Mouse (Mus musculus): ENCODE results near the gene Cacnb2.

The Cacnb2 gene

DNA sequence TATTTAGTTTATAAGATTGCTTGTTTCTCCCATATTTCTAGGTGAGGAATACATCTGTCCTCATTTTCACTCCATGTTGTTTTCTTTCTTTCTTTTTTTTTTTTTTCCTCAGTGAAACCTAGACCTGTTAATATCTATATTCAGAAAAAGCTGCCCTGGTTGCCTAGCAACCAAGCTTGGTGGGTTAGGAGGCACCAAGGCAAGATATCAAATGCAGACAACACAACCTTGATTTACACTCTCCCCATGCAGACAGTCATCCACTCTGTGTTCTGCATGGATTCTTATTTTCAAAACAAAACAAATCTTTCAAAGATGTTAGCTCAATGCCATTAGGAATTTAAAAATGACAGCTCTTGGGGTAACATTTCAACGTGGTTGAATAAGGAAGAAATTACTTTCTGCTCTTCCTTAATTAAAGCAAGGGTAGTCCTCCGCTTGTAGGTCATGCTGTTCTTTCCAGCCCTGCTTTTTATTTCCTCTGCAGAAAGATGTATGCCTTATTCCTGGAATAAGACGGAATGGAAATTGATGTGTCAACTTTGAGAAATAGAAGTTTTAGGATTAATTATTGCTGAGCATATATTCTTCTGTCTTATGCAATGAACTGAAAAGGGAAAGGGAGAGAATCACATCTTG, 172.1 kb downstream of the Cacnb2 start:
- DNase-seq (ENCODE audit: low spot score) = peak; percentile 21

DNA sequence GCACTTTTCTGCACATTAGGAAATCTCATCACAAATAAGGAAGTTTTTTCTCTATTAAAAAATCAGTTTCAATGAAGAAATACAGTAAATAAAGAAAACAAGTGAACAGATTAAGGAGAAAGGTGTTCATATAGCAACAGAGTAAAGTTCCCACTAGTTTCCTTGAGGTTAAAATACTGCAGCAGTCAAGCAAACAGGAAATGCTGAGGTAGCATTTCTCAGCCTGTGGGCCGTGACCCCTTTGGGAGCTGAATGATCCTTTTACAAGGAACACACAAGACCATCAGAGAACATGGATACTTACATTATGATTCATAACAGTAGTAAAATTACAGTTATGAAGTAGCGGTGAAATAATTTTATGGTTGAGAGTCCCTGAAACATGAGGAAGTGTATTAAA, 185.1 kb downstream of the Cacnb2 start:
- DNase-seq (ENCODE audit: low spot score) = no peak

DNA sequence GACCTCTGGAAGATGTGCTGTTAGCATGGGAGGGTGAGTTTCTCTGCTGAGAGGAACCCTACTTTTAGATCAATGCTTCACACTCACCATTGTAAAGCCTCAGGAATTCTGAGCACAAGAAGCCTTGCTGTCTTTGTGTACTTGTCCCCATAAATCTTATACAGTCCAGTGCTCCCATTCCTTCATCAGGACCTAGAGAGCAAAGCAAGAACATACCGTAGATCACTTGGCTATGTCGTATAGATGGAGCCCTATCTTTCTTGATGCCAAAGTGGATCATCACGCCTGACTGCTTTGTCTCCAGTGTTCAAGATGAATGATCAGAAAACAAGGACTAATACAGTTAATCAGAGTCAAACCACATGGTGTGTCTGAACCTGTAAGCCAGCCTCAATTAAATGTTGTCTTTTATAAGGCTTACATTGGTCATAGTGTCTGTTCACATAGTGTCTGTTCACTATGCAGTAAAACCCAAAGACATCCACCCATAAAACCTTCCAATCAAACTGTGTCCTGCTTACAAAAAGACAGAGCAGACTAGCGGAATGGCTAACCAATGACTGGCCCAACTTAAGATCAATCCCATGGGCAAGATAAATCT, 198.7 kb downstream of the Cacnb2 start:
- DNase-seq (ENCODE audit: low spot score) = peak; percentile 57

DNA sequence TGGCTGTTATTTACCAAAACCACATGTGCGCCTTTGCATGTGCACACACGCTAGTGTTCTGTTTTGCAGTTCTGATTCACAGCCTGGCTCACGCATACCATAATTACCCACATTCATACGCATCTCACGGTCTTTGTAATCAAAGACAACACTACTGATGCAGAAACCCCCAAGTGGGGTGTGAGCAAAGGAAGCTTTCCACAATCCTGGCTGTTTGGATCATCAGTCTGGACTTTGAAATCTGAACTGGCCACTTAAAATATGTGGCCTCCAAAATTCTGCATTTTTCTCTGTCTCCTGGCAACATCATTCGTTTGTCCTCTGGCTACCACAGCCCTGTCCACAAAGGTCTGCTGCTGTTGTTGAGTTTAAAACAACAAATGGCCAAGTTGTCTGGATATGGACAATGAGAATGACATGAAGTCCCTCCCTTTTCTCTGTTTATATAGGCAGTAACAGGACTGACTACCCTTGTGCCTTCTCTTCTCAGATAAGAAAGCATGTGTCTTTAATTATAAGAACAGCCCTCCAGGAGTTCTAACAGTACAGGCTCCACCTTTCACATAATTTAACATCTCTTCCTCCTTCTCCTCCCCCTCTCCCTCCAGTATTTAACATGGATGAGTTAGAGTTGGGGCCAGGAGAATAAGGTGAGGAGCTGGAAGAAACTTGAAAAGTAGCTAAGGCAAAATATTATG, 204.9 kb downstream of the Cacnb2 start:
- no peak for DNase-seq (ENCODE audit: low spot score)

DNA sequence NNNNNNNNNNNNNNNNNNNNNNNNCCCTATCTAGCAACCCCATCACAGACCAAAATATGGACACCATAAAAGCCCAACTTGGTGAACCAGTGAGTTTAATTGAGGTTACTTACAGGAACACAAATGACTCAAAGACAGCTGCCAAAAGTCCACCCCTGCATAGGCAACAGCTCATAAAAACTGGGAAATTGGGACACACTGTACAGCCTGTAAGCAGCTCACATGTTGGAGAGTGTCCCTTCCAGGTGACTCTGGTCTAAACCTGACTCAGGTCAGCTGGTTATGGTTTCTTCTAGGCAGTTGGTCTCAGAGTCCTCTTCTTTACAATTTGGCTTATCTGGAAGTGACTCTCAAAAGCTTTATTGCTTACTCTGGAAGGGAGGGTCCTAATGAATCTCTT, 212.1 kb downstream of the Cacnb2 start:
- no peak for DNase-seq (ENCODE audit: low spot score)

DNA sequence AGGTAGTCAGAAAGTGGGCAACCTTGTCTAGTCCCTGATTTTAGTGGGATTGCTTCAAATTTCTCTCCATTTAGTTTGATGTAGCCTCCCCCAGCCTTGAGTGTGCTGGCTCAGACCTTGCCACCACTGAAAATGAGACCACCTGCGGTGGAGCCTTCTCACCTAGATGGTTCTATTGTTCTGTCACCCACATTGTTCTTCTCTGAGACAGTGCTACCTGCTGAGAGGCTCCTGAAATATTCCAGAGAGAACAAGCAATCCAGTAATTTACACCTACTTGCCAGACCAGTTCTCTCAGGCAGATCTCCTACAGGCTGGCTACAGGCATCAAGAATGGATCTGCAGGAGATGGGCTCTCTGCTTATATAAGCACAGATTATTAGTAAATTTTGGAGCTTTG, 215.8 kb downstream of the Cacnb2 start:
- DNase-seq (ENCODE audit: low spot score) = no peak

DNA sequence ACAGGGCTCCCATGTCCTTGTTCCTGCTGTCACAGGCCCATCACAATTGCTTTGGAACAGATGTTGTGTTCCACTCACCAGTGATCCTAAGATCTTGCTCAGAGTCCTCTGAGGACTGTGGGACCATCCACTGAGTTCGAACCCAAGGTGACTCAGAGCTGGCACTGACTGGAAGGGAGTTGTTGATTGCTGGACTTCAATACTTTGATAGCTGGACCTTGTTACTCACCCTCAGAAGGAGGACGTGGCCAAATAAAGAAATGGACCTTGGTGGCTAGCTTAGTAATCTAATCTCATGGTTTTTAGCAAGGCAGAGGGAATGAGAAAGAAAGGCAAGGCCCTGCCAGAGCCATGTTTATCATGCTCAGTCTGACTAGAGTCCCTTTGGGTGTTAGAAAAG, 218.1 kb downstream of the Cacnb2 start:
- DNase-seq (ENCODE audit: low spot score) = no peak

DNA sequence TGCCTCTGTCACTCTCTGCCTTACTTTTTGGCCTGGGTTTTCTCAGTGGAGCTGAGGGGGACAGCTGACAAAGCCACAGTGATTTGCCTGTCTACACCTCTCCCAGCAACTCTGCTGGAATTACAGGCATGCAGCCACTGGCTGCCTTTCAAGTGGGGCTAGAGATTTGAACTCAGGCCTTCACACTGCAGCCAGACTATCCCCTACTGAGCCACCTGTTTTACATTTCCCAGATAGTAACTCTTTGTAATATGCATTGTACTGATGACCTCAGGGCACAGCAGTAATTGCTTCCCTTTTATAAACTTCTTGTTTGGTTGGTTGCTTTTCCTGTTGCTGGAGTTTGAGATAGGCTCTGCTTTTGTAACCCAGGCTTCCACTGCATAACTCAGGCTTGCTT, 220.2 kb downstream of the Cacnb2 start:
- no peak for DNase-seq (ENCODE audit: low spot score)

DNA sequence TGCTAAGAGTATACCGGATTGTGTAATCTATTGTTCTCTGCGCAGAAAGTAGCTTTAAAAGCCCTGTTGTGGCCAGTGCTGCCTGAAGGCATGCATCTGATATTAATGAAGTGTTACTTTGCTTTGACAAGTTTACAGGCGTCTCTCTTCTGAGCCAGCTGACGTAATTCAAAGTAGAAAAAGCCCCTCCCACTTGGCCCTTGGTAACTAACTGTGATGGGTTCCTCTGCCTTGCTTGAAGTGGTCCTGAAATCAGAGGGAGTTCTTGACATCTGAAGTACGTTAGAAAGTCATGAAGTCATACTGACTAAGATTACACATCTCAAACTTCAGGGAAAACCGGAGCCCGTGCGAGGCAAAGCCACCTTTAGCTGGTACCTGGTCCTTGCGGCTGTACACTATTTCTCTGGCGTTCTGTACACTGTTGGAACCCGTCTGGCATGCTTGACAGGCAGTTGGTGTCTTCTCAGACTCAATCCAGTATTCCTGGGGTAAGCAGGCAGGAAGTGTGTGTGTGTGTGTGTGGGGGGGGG, 221.0 kb downstream of the Cacnb2 start:
- DNase-seq (ENCODE audit: low spot score) = no peak

DNA sequence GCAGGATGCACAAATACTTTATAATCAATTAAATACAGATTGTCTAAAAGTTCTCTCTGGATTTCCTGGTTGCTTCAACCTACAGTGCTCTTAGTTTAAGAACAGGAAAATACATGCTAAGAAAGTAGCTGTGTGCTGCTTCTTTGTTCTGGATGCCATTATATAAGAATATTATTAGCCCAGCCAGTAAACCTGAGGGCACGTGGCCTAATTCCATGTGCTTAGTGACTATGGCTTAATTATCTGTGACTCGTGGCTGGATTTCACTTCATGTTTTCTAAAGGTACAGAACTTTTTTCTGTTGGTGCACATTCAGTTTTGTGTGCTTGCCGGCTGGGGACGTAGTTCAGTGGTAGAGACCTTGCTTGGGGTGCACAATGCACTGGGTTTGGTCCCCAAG, 222.3 kb downstream of the Cacnb2 start:
- peak; percentile 27 for DNase-seq (ENCODE audit: low spot score)

DNA sequence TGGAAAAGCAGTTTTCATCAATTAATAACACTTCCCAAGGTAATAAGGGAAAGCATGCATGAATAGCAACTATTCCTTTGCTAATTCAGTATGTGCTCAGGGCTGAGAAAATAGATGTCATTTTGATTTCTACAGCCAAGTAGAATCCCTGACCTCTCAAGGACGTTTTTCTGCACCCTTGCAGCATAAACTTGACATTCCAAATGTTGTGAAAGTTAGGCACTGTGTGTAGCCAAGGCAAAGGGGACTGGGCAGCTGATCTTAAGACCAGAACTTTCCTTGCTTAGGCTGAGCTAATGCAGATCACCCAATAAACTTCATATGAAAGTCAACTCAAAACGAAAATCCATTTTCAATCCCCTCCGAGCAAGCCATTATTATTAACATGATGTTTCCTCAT, 226.6 kb downstream of the Cacnb2 start:
- DNase-seq (ENCODE audit: low spot score) = no peak

DNA sequence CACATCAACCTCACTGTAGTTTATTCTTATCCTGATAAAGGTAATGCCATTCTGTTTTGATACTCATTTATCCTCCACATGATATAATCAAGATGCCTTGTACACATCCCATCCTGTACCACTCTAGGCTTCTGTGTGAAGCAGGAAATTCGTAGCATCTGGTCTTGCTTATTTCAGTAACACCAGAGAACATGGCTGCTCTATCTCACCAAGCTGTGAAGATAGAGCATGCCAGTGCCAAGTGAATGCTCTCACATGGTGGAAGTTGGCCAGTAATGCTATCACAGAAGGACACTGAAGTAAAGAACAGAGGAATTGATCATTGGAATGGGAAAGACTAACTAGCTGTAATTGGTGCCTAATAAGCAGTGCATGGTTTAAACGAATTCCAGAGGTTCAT, 228.4 kb downstream of the Cacnb2 start:
- no peak for DNase-seq (ENCODE audit: low spot score)

DNA sequence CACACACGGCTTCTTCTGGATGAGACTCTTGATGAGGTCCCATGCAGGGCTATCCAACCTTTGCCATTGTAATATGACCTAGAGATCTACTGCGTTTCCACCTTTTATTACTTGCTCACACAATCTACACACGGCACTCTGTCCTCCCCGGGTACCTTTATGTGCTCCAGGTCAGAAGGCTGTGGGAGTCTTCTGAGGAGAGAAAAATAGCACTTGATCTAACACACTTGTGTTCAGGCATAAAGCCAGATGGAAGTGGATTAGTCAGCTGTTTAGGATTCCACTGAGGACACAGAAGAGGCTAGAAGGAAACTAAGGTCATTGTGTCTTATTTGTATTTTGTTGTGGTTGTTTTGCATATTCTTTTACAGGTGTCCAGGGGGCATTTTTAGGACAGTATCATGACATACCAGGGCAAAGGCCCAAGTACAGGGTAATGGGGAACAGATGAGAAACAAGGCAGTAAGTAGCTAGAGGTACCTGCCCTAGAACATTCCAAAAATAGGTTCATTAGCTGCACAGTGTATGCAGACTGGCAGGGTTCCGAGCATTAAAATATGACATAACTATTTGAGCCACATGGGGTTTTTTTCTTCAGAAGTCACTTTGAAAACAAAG, 231.9 kb downstream of the Cacnb2 start:
- no peak for DNase-seq (ENCODE audit: low spot score)

DNA sequence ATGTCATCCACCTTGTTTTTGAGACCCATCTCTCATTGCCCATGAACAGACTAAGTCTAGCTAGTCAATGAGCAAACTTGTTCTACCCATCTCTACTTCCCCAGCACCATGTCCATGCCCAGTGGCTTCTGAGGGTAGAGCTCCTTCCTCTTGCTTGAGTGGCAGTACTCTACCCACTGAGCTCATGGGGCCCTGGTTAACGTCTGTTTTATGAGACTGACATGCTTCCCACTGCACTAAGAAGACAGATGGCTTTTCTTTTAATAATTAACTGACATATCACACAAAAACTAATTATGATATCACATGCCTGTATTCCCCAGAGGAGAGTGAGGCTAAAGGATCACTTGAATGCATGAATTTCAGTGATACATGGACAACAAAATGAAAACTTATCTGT, 238.4 kb downstream of the Cacnb2 start:
- DNase-seq (ENCODE audit: low spot score) = no peak

DNA sequence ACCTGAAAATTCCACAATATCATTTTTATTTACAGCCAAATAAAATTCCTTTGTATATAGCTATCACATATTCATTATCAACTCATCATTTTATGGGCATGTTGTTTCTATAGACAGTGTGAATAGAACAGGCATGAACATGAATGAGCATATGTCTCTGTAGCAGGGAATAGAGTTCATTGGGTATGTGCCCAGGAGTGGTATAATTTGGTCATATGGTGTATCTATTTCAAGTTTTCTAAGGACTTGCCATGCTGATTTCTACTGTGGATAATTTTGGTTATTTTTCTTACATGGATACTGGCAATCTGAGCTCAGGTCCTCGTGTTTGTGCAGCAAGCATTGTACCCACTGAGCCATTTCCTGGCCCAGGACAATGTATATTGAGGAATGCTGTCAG, 243.8 kb downstream of the Cacnb2 start:
- DNase-seq (ENCODE audit: low spot score) = no peak

DNA sequence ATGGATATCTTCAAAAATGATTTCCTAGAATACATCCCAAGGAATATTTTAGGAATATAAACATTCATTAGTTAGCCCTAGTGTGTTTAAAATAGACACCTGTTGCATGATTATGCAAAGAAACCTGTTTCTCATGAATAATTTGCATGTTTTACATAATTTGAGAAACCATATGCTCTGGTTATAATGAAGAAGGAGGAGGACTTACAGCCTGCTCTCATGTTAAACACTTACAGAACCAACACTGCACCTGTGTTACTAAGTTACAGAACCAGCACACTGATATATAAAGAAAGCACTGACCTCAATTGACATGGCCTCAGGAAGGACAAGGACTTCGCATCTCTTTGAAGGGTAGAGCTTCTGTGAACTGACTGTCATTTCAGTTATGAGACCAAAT, 244.3 kb downstream of the Cacnb2 start:
- DNase-seq (ENCODE audit: low spot score) = no peak

DNA sequence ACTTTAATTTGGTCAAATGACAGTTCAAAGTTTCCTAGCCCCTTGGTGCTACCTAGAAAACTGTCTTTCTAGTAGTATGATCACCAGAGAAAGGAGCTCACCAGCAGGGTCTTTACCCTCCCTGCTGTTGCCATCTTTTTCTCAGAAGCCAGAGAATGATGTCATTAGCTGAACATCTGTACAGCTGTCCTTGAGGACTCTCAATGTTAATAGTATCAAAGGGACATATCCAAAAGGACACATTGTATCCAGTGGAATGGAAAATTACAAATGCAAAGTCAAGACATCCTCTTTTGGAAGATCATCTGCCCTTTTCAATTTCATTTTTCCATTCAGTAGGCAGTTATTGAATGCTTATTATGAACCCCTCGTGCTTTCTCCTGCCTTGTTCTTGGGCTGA, 247.9 kb downstream of the Cacnb2 start:
- no peak for DNase-seq (ENCODE audit: low spot score)

DNA sequence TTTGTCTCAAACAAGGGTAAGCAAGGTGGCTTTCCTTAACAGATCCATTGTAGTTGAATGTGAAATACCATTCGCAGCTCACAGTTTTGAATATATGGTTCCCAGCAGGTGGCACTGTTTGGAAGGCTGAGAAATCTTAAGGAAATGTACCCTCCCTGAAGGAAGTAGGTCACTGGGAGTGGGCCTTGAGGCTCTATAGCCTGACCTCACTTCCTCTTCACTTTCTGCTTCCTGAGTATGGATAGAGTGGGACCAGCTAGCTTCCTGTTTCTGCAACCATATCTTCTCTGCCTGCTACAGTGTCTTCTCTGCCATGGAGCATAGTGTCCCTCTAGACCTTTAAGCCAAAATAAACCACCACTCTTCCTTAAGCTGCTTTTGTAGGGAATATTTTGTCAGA, 248.5 kb downstream of the Cacnb2 start:
- no peak for DNase-seq (ENCODE audit: low spot score)

DNA sequence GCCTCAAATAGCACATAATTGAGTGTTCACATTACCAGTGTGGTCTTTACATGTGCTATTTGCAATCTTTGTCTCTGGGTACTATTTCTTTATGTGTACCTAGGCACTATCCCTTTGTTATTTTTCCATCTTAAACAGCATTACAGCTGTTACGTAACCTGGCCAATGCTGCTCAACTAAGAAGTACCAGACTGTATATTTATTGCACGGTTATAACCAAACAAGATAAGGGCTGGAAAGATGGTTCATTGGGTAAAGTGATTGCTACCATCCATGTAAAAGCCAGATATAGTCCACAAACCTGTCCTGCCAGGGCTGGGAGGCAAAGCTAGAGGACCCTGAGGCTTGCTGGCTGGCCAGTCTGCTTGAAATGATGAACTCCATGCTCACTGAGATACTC, 251.2 kb downstream of the Cacnb2 start:
- no peak for DNase-seq (ENCODE audit: low spot score)

DNA sequence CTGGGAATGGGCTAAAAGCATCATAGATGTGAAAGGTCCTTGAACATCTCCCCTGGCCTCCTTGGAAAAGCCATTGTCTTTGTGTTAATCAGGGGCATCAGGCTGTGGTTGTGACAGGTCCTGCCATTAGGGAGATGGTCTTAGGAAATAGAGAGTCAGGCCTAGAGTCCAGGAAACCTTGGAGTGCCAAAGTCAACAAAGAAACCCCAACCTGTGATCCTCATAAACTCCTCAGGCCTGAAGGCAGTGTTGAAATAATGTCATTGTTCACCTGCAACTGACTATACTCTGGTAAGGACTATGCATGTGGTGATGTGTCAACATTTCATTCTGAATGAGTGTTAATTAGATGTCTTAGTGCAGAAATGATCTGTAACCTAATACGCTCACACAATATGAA, 255.4 kb downstream of the Cacnb2 start:
- no peak for DNase-seq (ENCODE audit: low spot score)

DNA sequence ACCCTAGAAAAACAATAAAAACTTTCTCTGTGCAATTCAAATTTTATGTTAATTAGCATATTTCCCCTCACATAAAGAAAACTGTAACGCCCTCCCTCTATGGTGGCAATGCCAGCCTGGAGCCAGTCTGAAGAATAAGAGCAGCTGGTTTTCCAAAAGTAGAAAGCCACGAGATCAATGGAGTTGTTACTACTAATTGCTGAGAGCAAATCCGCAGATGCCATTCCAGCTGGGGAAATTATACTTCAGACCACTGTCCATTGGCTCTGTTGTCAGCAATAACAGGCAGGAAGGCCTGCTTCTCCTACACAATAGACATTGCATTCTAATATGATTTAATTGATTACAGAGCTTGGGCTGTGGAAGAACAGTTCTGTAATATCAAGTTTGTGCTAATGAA, 257.5 kb downstream of the Cacnb2 start:
- DNase-seq (ENCODE audit: low spot score) = no peak

DNA sequence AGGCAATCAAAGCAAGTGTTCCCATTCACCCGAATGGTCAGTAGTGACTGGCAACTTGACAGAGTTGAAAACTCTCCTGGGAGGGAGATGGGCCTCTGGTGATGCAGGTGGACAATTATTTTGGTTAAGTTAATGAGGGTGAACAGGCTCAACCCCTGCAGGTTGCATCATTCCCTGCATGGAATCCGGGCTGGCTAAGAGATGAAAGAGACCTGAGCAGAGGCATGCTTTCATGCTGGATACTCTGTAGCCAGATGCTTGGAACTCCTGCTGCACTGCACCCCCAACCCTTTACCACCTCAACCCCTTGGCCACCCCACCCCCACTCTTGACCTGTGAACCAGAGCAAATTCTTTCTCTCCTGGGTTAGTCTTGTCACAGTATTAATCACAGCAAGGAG, 258.7 kb downstream of the Cacnb2 start:
- no peak for DNase-seq (ENCODE audit: low spot score)

DNA sequence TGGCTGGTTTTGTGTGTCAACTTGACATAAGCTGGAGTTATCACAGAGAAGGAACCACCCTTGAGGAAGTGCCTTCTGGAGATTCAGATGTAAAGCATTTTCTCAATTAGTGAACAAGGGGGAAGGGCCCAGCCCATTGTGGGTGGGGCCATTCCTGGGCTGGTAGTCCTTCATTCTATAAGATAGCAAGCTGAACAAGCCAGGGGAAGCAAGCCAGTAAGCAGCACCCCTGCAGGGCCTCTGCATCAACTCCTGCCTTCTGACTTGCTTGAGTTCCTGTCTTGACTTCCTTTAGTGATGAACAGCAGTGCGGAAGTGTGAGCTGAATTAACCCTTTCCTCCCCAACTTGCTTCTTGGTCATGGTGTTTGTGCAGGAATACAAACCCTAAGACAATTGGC, 260.1 kb downstream of the Cacnb2 start:
- DNase-seq (ENCODE audit: low spot score) = no peak

Measured in retina, embryonic 14.5 days (tissue).